Mouse (Mus musculus): Measurements from ENCODE around the gene Hcn2.
A peak's percentile ranks its signal among the peaks of the same experiment; 100 is the strongest.
"Not testable (repeated sequence)": the region's sequence is repeated elsewhere in the genome, so short reads cannot be mapped to it uniquely, and the experiment has no call there.

Hcn2 gene

GRCm38 (mm10) chr10:79745898-79746773 lies 29.7 kb downstream of the Hcn2 start, which contains the start of gene Polrmt:
TSS of gene Polrmt (minus strand) at chr10:79746581.
- DNase-seq, result peak; percentile 95

DNA sequence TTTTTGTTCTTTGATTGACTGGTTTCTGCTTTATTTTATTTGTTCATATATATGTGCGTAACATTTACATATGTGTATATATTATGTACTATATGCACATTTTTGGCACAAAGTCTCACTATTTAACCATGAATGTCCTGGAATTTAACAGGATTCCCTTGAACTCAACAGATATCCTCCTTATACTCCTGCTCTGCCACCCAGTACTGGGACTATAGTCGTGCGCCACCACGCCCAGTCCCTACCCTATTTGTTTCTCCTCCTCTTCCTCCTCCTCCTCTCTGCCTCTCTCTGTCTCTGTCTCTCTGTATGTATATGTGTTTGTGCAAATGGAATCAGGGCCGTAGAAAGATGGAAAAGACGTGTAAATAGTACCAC lies 30.3 kb downstream of the Hcn2 start:
- DNase-seq, result peak; percentile 7

DNA sequence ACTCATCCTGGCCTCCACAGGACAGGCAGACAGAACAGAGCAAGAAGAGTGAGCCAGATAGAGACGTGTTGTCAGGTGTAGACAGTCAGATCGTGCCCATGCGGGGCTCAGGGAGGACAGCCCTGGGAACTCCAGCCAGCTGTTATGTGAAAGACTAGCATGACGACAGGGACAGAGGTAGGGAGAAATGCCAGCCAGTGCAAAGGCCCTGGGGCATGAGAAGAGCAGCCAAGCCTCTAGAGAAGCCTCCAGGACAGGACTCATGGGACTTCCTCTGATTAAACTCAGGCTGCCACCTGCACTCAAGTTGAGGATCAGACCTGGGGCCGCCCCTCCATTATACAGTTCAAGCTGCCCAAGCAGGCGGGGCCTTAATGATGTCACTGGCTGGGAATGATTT lies 32.1 kb downstream of the Hcn2 start:
- peak; percentile 4 for DNase-seq

- peak; percentile 65 for DNase-seq
Observed at GRCm38 (mm10) chr10:79754856-79755516, 38.6 kb downstream of the Hcn2 start, which contains the start of gene Fgf22. TSS of gene Fgf22 (plus strand) at chr10:79755076.

GRCm38 (mm10) chr10:79755854-79756253 lies 39.4 kb downstream of the Hcn2 start:
- DNase-seq, result peak; percentile 3

- peak; percentile 17 for DNase-seq
Observed at GRCm38 (mm10) chr10:79756660-79757059, 40.2 kb downstream of the Hcn2 start.

DNA sequence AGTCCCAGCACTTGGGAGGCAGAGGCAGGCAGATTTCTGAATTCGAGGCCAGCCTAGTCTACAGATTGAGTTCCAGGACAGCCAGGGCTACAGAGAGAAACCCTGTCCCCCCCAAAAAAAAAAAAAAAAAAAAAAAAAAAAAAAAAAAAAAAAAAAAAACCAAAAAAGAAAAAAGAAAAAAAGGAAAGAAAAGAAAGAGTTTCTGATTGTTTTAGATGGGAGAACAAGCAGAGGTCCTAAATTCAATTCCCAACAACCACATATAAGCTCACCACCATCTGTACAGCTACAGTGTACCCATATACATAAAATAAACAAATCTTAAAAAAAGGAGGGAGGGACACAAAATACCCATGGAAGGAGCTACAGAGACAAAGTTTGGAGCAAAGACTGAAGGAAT lies 43.2 kb downstream of the Hcn2 start:
- DNase-seq, result not testable (repeated sequence)

GRCm38 (mm10) chr10:79760603-79761143 lies 44.2 kb downstream of the Hcn2 start:
- DNase-seq, result peak; percentile 6

- DNase-seq, result no peak
Observed at GRCm38 (mm10) chr10:79762875-79763274, 46.4 kb downstream of the Hcn2 start.

- DNase-seq, result peak; percentile 8
Observed at GRCm38 (mm10) chr10:79764234-79764633, 47.8 kb downstream of the Hcn2 start.

- DNase-seq, result peak; percentile 4
Observed at GRCm38 (mm10) chr10:79765228-79765745, 48.9 kb downstream of the Hcn2 start.

- DNase-seq, result peak; percentile 5
Observed at GRCm38 (mm10) chr10:79766001-79766507, 49.6 kb downstream of the Hcn2 start.

- peak; percentile 98 for DNase-seq
Observed at GRCm38 (mm10) chr10:79766508-79767325, 50.3 kb downstream of the Hcn2 start, which contains the start of gene Rnf126. TSS of gene Rnf126 (minus strand) at chr10:79766952.

DNA sequence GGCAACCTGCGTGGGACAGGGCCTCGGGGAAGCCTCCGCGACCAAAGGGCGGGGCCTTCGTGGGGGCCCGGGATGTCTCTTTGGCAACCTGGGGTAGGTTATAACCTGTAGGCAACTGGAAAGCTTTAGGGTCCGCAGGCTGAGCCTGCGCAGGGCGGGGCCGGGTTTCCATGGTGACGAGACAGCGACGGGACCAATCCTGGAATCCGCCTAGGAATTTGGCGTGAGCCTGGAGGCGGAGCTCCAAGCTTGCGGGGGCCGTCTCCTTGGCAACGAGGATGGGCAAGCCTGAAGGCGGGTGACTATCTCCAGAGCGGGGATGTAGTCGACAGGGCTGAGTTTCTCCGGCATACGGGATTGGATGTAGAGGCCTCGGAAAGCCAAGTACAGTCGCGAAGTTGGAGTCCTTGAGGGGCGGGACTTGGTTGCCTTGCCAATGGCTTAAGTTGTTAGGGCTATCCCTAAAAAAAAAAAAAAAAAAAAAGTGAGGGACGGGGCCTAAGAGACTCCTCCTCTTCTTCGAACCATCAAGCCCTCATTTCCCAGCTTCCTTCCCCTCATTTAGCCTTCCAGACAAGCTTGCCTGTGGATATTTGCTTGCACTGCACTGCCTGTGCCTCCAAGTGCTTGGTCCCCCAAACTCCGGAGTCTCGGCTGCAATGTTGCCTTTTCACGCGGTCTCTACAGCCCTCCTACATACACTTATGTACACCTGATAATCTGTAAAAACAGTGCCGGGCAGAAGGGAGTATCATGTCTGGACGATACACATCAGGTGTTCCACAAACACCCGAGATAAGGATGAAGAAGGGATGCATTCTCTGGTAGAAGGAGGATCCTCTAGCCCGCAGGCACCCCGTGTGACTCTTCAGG lies 51.2 kb downstream of the Hcn2 start:
- peak; percentile 97 for DNase-seq

DNA sequence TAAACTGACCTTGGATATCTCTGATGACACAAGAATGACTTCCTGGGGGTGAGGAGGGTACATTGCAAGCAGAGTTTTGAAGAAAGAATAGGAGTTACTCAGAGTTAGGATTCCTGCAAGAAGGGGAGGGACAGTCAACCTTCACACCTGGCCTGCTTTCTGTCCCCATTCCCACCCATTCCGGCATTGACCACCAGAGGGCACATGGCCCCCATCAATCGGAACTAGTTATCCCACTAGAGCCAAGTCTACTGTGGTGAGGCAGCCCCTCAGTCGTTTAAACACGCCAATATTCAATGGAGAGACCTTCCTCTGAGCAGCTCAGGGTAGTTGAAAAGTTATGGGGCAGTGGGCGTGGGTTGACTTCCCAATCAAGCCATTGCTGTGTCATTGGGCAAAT lies 52.0 kb downstream of the Hcn2 start:
- DNase-seq, result peak; percentile 70

DNA sequence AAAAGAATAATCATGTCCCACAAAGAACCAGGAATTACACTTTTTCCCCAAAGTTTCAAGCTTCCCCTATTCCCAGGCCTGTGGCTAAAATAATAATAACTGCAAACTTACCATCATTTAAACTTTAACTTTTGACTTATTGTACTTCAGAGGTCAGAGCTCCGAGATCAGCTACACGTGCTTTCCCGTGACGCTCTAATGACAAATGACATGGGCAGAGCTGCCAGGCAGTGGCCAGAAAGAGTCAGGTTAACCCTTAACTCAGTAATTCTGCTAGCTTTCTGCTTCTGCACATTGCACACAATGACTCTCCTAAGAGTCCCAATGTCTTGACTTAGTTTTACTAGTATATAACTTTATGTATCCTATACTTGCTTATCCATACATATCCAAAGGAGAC lies 52.9 kb downstream of the Hcn2 start:
- no peak for DNase-seq

DNA sequence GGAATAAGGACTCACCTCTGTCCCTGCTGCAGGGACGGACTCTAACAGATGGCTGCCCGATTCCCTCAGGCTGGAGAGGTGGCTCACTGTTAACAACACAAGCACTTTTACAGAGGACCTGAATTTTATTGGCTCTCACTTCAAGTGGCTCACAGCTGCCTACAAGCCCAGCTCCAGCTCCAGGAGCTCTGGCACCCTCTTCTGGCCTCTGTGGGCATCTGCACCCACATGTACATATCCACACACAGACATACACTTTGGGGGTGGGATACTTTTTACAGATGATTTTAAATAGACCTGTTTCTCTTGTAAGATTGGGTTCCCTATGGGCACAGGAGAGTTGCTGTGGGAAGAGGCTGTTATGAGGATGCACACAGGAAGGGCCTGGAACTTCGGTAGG lies 55.9 kb downstream of the Hcn2 start:
- no peak for DNase-seq

DNA sequence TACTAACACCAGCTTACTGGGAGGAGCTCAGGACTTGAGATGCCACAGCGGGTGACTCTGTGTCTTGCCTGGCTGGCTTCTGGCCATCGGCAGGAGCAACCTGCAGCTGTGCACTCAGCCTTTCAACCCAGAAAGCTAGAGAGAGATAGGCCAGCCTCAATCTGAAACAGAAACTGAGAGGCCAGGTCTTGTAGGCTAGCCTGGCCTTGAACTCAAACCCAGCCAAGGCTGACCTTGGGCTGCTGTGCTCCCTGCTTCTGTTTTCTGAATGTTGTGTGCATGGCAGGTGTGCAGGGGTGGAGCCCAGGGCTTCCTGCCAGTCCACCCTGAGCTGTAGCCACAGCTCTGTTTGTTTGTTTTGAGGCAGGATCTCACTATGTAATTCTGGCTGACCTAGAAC lies 56.8 kb downstream of the Hcn2 start:
- DNase-seq, result no peak

DNA sequence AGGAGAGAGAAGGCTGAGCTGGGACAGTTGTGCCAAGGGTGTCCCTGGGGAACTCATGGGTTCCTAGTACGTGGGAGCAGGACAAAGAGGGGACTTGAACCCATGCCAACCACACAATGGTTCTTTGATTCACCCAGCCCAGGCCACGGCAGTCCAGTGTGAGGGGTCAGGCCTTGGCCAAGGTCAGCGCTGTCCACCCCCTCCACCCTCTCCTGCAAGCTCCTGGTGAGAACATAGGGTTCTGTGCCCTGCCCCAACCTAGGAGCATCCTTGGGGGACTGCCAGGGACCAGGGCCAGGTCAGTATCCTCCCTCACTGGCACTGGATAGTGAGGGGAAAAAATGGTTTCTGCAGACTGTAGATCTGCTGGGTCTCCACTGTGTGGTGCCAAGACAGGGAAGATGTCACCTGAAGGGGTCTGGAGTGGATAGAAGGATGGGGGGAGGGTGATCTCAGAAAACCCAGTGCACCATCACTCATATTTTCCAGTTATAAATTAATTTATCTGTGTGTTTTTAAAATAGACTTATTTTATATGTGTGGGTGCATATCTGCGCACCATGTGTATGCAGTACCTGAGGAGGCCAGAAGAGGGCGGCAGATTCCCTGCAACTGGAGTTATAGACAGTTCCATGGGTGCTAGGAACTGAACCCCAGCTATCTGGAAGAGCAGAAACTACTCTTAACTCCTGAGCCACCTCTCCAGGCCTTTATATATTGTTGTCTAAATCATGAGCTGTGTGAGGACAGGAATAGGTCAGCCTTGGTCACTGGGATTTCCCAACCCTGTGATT lies 58.2 kb downstream of the Hcn2 start:
- DNase-seq, result no peak

DNA sequence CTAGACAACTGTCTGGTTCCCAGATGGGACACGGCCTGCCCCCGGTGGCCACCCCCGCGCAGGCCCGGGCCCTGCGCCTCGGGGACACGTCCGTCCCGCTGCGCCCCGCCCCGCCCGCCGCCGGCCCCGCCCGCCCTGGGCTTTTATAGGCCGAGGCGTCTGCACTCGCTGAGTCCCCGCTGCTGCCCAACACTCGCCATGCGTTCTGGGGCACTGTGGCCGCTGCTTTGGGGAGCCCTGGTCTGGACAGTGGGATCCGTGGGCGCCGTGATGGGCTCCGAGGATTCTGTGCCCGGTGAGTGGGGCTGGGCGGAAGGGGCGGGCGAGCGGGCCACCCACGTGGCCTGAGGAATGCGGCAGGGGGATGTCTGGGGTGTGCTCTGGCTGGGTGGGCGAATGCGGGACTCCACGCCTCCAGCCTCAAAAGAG lies 60.7 kb downstream of the Hcn2 start, which contains the start of gene Fstl3:
Gene Fstl3 (plus strand): TSS at position 170 of the 429 bp plus-strand sequence.
- DNase-seq, result peak; percentile 6

Measured in right cerebral cortex, postnatal 14 days (tissue).